Mouse (Mus musculus): ENCODE measurements around the gene Slc16a2. TPM values are rescaled to one million over a fixed set of nuclear protein-coding genes. Genes with fewer than 3 reads are reported as not detected.

Slc16a2 gene
- 19.5 and 22.3 TPM in 2 replicates for polyA plus RNA-seq (2015; fragmentation: Nextera tagmentation; extraction: Ambion mirVana)

DNA sequence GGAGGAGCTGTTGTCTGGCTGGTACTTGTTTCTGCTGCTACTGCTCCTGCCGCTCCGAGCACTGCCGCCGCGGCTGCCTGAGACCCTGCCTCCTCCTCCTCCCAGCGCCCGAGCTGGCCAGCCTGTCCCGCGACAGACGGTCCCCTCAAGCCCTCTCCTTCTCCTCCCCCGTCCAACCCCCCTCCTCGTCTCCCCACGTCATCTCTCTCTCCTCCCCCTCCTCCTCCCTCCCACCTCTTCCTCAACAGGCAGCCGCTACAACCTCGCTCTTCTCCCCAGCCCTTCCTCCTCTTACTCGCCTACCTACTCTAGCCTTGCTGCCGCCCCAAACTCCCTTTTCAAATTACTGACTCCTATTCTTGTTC is at the start of gene Slc16a2:
Gene Slc16a2, minus strand, starts transcription at position 152 of the 365 bp plus-strand sequence.
- Histone ChIP-seq H3K4me3 (peak within 1 kb of the TSS; percentile 55), H3K9ac (peak within 1 kb of the TSS; percentile 74), H3K4me1 (replicated peaks) (peaks cover 10% of the 10 kb centered on the region), H3K9me3 (no peaks in the 10 kb centered on the region), H3K4me2 (peak within 1 kb of the TSS; percentile 76), H3K27me3 (peaks cover 90% of the 10 kb centered on the region), H3K36me3 (no peaks in the 10 kb centered on the region), H3K27ac (peak within 1 kb of the TSS; percentile 74)
- 12% methylated on average over 7 of the region's 17 CpGs for WGBS
- peak; percentile 91 for ATAC-seq (ENCODE audit: low FRiP score)

DNA sequence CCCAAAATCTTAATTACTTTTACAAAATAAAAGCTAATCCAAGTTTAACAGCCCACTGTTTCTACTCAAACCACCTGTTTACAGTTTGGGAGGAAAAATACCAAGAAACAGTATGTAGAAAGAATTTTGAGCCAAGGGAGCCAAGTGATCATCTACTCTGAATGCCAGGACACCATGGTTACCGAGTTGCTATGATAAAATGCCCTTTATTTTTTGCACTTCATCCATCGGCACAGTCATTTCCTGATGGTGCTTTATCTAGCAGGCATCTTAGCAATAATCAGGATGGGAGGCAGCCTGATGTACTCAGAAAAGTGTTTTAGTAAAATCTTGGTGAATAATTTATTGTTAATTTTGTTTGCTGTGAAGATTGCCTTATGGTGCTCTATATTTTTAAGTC is 41.7 kb upstream of the Slc16a2 start:
- ATAC-seq (ENCODE audit: low FRiP score) = no peak
- Histone ChIP-seq H3K9me3 (no peaks in the 10 kb centered on the region), H3K4me3 (no peak overlapping the region), H3K4me2 (no peak overlapping the region), H3K27me3 (peaks cover 58% of the 10 kb centered on the region), H3K27ac (no peak overlapping the region), H3K36me3 (no peaks in the 10 kb centered on the region), H3K9ac (no peak overlapping the region), H3K4me1 (replicated peaks) (no peaks in the 10 kb centered on the region)
- 52% methylated on average over 2 of the region's 2 CpGs for WGBS

DNA sequence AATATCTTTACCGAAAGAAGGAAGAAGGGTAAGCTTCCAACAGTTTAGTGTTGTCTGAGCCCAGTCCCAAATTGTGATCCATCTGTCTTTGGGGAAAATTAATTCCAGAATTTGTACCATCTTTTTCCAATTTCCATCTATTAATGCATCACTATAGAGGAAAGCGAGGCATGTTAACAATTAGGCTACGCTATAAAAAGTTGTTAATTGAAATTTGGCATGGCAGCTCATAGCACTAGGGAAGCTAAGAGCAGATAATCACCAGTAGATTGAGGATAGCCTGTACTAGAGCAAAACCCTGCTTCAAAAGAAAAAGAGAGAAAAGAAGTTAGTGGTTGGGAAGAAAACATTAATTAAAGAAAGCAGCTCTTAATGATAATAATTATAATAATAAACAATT is 41.1 kb upstream of the Slc16a2 start:
- ATAC-seq (ENCODE audit: low FRiP score) = no peak
- H3K4me2 ChIP-seq = no peak overlapping the region
- no peak overlapping the region for H3K4me3 ChIP-seq
- no peak overlapping the region for H3K9ac ChIP-seq
- peaks cover 53% of the 10 kb centered on the region for H3K27me3 ChIP-seq
- H3K27ac ChIP-seq = no peak overlapping the region
- H3K36me3 ChIP-seq = no peaks in the 10 kb centered on the region
- H3K4me1 ChIP-seq (replicated peaks) = no peaks in the 10 kb centered on the region
- 91% methylated on average over 3 of the region's 3 CpGs for WGBS
- H3K9me3 ChIP-seq = no peaks in the 10 kb centered on the region

DNA sequence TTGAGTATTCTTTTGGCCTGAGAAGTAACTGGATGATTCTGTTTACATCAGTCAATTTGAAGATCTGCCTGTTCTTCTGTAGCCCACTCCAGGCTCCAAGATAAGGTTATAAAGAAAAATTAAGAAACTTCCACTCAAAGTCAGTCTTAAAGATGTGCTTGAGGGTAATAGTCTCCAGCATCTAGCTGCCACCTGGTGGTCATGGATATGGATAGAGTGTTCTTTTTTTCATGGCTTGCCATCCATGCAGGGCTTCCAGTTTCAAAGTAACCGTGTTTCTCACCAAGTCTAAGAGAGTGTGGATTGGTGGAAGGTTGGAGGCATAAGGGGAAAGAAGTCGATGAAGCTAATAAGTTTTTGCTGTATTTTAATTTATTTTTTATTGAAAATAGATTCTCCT is 23.5 kb upstream of the Slc16a2 start:
- Histone ChIP-seq H3K4me1 (replicated peaks) (no peaks in the 10 kb centered on the region), H3K4me3 (no peak overlapping the region), H3K4me2 (no peak overlapping the region), H3K27me3 (peaks cover 68% of the 10 kb centered on the region), H3K9me3 (no peaks in the 10 kb centered on the region), H3K9ac (no peak overlapping the region), H3K27ac (no peak overlapping the region), H3K36me3 (no peaks in the 10 kb centered on the region)
- ATAC-seq (ENCODE audit: low FRiP score) = no peak
- WGBS = 58% methylated on average over 2 of the region's 2 CpGs

DNA sequence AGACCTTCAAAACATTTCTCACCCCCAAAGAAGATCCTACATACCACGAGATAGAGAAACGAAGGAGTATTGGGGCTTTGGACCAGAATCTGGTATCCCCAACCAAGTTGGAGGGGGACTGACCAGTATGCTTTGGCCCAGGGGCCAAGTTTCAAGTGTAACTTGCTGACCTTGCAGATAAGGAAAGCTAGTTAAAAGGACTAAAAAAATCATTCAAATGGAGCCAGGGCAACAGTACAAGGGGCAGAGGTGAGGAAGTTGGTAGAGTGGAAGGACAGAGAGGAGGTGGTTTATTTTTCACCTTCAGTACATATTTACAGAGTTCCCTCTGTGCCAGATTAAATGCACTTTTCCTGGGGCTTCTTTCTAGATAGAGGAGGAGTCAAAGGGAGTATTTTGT is 7.1 kb upstream of the Slc16a2 start:
- Histone ChIP-seq H3K27me3 (peaks cover 63% of the 10 kb centered on the region), H3K27ac (no peak overlapping the region), H3K4me2 (no peak overlapping the region), H3K4me3 (no peak overlapping the region), H3K36me3 (no peaks in the 10 kb centered on the region), H3K4me1 (replicated peaks) (no peaks in the 10 kb centered on the region), H3K9me3 (no peaks in the 10 kb centered on the region), H3K9ac (no peak overlapping the region)
- WGBS = 87% methylated on average over 2 of the region's 2 CpGs
- ATAC-seq (ENCODE audit: low FRiP score) = no peak

DNA sequence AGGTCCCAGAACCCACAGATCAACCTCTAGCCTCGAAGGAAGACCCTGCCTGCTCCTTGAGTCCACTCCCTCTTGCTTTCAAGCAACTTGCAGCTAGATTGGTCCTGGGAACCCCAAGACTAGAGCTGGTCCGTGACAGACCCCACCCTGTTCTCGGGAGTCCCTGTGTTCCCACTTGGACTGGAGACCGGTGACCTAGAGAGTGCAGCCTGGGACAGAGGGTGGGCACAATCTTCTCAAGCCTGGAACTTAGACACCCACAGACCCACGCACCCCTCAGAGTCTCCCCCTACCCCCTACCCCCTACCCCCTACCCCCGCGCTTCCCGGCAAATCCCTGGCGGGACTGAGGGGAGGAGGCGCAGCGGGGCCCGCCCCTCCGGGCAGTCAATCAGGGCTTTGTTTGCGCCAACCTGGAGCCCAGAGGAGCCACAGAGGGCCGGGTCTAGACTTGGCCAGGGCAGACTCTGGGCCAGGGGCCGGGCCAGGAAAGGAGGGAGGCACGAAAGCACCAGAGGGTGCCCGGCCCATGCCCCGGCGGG is 558 bp upstream of the Slc16a2 start:
- Histone ChIP-seq H3K4me3 (peak overlapping the region; percentile 55), H3K4me1 (replicated peaks) (peaks cover 10% of the 10 kb centered on the region), H3K27me3 (peaks cover 85% of the 10 kb centered on the region), H3K4me2 (peak overlapping the region; percentile 76), H3K36me3 (no peaks in the 10 kb centered on the region), H3K27ac (peak overlapping the region; percentile 74), H3K9ac (peak overlapping the region; percentile 74; the same call in 1 of the 2 replicates), H3K9me3 (no peaks in the 10 kb centered on the region)
- peak; percentile 64 for ATAC-seq (ENCODE audit: low FRiP score)
- whole genome bisulfite sequencing = 23% methylated on average over 18 of the region's 20 CpGs

DNA sequence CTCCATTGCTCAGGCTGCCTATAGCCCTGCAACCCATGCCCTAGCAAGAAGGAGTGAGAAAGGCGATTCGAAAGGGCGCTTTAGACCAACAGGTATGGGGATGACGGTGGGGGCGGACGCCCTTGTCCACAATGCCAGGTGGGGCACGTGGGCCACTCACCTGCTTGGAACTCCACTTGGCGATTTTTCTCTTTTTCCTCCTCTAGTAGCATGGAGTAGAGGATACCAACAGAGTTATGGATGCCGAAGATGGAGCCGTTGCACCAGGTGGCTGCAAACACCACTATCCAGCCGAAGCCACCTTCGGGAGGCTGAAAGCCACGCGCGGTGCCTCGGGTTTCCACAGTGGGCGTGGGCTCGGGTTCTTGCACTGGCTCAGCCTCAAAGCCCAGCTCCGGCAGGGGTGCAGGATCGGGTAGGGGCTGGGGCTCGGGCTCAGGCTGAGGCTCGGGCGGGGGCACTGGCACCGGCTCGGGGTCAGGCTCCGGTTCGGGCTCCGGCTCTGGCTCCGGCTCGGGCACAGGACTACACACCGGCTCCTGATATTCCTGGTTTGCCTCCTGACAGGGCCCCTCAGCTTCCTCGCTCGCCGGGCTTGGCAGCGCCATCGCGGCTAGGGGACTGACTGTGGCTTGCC is 470 bp downstream of the Slc16a2 start:
- no peaks in the 10 kb centered on the region for H3K9me3 ChIP-seq
- ATAC-seq (ENCODE audit: low FRiP score) = peak; percentile 68
- peak overlapping the region; percentile 55 for H3K4me3 ChIP-seq
- H3K27ac ChIP-seq = peak overlapping the region; percentile 74
- peaks cover 10% of the 10 kb centered on the region for H3K4me1 ChIP-seq (replicated peaks)
- H3K36me3 ChIP-seq = no peaks in the 10 kb centered on the region
- H3K4me2 ChIP-seq = peak overlapping the region; percentile 76
- H3K9ac ChIP-seq = peak overlapping the region; percentile 74
- WGBS = 25% methylated on average over 37 of the region's 37 CpGs
- H3K27me3 ChIP-seq = peaks cover 89% of the 10 kb centered on the region

DNA sequence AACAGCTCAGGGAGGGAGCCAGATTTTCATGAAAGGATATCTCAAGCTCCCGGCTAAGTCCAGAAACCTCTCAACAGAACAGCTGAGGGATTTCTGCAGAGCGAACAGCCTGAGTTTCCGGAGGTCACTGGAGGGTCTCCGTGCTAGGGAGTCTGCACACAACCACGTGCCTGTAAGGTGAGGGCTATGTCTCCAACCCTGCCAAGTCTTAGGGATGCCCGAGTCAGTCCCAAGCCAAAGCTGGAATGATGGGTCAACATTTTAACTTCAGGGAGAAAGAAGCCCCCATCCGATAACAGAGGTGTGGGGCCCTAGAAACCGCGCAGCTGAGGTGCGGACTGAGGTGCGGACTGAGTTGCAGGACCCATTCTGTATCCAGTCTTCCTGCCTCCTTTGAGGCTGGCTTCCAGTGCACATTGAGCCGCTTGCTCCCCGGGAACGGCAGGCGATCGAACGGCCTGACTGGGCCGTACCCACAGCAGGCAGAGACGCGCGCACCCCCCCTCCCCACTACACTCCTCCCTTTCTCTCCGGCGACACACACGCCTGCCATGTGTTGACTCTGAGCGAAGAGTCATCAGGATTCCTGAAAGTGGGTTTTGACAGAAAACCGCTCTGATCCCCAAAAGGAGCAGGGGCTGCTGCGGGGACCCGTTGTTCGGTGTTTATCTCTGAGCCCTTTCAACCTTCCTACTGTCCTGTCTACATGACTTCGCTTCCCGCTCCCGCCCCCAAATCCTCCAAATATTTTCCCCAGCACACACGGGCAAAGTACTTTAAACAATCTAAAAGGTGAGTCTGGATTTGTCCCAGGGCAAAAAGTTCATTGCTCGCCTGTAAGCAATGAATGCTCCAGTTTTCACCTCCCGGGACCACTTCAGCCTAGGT is 1.2 kb downstream of the Slc16a2 start:
- peaks cover 89% of the 10 kb centered on the region for H3K27me3 ChIP-seq
- no peaks in the 10 kb centered on the region for H3K9me3 ChIP-seq
- H3K9ac ChIP-seq = peak overlapping the region; percentile 74
- WGBS = 15% methylated on average over 35 of the region's 35 CpGs
- H3K4me3 ChIP-seq = peak overlapping the region; percentile 55
- peak; percentile 52; the same call in 1 of the 2 replicates for ATAC-seq (ENCODE audit: low FRiP score)
- H3K27ac ChIP-seq = no peak overlapping the region
- H3K36me3 ChIP-seq = no peaks in the 10 kb centered on the region
- H3K4me1 ChIP-seq (replicated peaks) = peaks cover 10% of the 10 kb centered on the region
- H3K4me2 ChIP-seq = peak overlapping the region; percentile 76

DNA sequence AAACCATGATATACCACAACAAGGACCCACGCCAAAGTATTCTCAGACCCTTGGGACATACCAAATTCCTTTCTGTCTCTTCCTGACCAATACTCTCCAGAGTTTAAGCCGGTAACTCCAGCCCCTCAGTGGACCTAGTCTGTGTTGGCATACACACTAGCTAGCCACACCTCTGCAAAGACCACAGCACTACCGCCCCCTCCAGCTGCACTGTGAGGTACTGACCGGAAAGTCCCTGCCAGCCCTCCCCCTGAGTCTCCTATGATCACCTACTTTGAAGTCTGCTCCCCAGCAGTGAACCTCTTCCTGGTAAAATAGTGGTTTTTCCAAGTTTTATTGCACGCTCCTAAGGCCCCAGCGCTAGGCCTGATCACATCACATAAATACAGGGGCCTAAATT is 2.5 kb downstream of the Slc16a2 start:
- Histone ChIP-seq H3K27ac (no peak overlapping the region), H3K4me2 (peak overlapping the region; percentile 76), H3K9ac (no peak overlapping the region), H3K4me1 (replicated peaks) (peaks cover 10% of the 10 kb centered on the region), H3K9me3 (no peaks in the 10 kb centered on the region), H3K27me3 (peaks cover 87% of the 10 kb centered on the region), H3K4me3 (peak overlapping the region; percentile 55; the same call in 1 of the 2 replicates), H3K36me3 (no peaks in the 10 kb centered on the region)
- WGBS = 54% methylated on average over 6 of the region's 6 CpGs
- no peak for ATAC-seq (ENCODE audit: low FRiP score)

DNA sequence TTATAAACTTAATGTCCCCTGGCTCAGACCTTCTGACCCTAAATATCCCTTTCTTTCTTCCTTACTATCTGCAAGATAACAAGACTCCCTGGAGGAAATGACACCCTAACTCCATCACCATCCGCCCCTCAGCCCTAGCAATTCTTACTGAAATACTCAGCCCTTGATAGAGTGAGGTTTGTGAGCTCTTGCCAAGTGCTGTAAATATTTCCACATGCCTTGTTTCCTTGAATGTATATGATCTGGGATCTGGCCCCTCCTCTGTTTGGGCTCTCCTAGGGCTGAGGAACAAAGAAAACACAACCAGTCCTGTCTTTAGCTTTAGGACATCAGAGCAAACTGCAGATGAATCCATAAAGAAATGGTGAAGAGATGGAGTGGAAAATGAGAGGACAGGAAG is 9.1 kb downstream of the Slc16a2 start:
- no peaks in the 10 kb centered on the region for H3K9me3 ChIP-seq
- H3K27me3 ChIP-seq = peaks cover 85% of the 10 kb centered on the region
- H3K4me1 ChIP-seq (replicated peaks) = no peaks in the 10 kb centered on the region
- H3K9ac ChIP-seq = no peak overlapping the region
- H3K27ac ChIP-seq = no peak overlapping the region
- no peak overlapping the region for H3K4me2 ChIP-seq
- ATAC-seq (ENCODE audit: low FRiP score) = no peak
- WGBS = 79% methylated on average over 1 of the region's 1 CpGs
- H3K36me3 ChIP-seq = no peaks in the 10 kb centered on the region
- H3K4me3 ChIP-seq = no peak overlapping the region

DNA sequence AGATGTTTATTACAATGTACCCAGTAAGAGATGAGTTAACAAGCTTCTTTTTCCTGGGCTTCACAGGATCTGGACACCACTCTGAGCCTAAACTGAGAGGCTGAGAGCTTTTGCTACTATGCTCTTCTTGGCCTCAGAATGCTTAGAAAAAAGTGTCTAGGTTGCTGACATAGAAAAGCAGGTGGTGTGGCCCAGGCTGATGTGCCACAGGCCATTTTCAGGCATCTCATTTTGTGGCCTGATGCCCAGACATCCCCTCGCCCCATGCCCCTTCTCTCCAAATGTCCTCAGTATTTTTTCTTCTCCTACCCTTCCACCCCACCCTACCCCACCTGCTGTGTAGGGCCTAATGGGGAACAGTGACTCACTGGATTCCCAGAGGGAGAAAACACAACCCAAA is 11.3 kb downstream of the Slc16a2 start:
- H3K27me3 ChIP-seq = peaks cover 88% of the 10 kb centered on the region
- no peaks in the 10 kb centered on the region for H3K36me3 ChIP-seq
- no peaks in the 10 kb centered on the region for H3K4me1 ChIP-seq (replicated peaks)
- H3K27ac ChIP-seq = no peak overlapping the region
- no peak overlapping the region for H3K4me2 ChIP-seq
- no peaks in the 10 kb centered on the region for H3K9me3 ChIP-seq
- no peak overlapping the region for H3K4me3 ChIP-seq
- 71% methylated on average over 1 of the region's 1 CpGs for whole genome bisulfite sequencing
- no peak overlapping the region for H3K9ac ChIP-seq
- no peak for ATAC-seq (ENCODE audit: low FRiP score)

DNA sequence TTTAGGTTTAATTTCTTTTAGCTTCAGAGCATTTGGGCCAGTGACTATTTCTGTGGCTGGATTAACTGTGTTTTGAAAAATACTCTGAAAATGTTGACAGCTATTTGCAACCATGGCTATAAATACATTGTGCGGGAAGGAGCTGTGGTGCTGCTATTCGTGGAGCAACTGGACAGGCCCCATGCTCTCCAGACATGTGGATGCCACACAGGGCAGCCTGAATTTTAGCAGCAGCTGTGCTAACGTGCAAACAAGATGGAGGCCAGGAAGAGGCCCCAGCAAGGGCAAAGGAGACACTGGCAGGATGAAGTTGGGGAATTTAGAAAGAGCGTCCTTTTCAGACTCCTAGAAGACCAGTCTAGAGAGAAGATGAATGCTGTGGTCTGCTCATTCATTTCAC is 15.4 kb downstream of the Slc16a2 start:
- Histone ChIP-seq H3K27ac (no peak overlapping the region), H3K4me1 (replicated peaks) (no peaks in the 10 kb centered on the region), H3K4me3 (no peak overlapping the region), H3K9ac (no peak overlapping the region), H3K36me3 (no peaks in the 10 kb centered on the region), H3K27me3 (peaks cover 91% of the 10 kb centered on the region), H3K4me2 (no peak overlapping the region), H3K9me3 (no peaks in the 10 kb centered on the region)
- ATAC-seq (ENCODE audit: low FRiP score) = no peak
- 79% methylated on average over 4 of the region's 4 CpGs for WGBS
